Mouse (Mus musculus): ENCODE results near the gene Zmynd10.

GRCm38 (mm10) chr9:107520331-107520730 is 26.8 kb upstream of the Zmynd10 start:
- TF ChIP-seq POLR2A (IDR thresholded peaks at IDR 0.05; ENCODE audit: extremely low read depth, insufficient read depth, low read length) (no peak), CTCF (IDR thresholded peaks at IDR 0.05; ENCODE audit: low read depth, low read length) (no peak)
